Mouse (Mus musculus) embryonic stem cell, embryonic (primary cell): ENCODE measurements around the gene Hpd.

Experiments
- CTCF ChIA-PET, 4 experiments: fragments of 300-600 bp in 2 of 4; fragments of 350-600 bp in 2 of 4; sonication (Branson Sonifier 250); formaldehyde crosslinking; loops; one replicate each; lab custom pipeline; 2022; ENCODE audit warnings: inconsistent platforms in 2 of 4; lab: Charles Lee
- POLR2A ChIA-PET, 4 experiments: fragments of 300-600 bp in 2 of 4; fragments of 350-600 bp in 2 of 4; sonication (Branson Sonifier 250); formaldehyde crosslinking; loops; one replicate each; lab custom pipeline; 2022; ENCODE audit warnings: antibody characterized with exemption in 4 of 4, inconsistent platforms in 1 of 4; lab: Charles Lee

Gene Hpd

GRCm38 (mm10) chr5:123194856-123195255 lies 12.3 kb upstream of the Hpd start:
- ChIA-PET POLR2A (interaction anchor here in 2 of 4 experiments (0.6 kb wide), 2 partner anchors 12 to 28 kb away, joined by 3 read pairs; no protein-coding TSS in a partner anchor), CTCF (no interaction called here)

DNA sequence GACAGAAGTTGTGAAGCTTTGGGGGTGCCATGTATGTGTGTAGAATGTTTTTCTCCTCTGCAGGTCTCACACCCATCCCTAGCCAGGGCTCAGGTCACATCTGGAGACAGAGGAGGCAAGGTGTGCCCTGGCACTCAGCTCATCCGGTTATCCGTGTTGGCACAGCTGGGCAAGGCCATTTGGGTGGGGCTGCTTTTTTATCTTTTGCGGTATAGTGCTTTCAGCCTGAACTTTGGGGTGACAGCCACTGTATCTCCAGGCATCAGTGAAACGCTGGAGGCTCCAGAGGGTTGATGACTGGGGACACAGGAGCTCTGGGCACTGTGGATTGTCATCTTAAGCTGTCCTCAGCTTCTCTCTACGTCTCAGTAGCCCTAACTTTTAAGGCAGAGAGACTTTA lies 10.9 kb upstream of the Hpd start:
- ChIA-PET CTCF (interaction anchor here in 3 of 4 experiments (0.6 to 1.7 kb wide), 5 partner anchors 10 to 334 kb away, joined by 3 to 11 read pairs (median 5); partner anchors contain the start of gene Rhof (in 1 of the 3)), POLR2A (interaction anchor here in 1 of 4 experiments (0.6 to 1.0 kb wide), 3 partner anchors 9 to 135 kb away, joined by 3 to 4 read pairs (median 3); no protein-coding TSS in a partner anchor)

- CTCF ChIA-PET, result interaction anchor here in 3 of 4 experiments (0.9 to 1.7 kb wide), 4 partner anchors 20 to 179 kb away, joined by 3 to 11 read pairs (median 4); partner anchors contain the start of gene Rhof (in 1 of the 3)
- POLR2A ChIA-PET, result interaction anchor here in 1 of 4 experiments (1.0 kb wide), 1 partner anchor 135 kb away, joined by 3 read pairs; no protein-coding TSS in a partner anchor
These were observed 10.2 kb upstream of the Hpd start for GRCm38 (mm10) chr5:123192606-123193150.

GRCm38 (mm10) chr5:123191427-123191826 lies 8.9 kb upstream of the Hpd start:
- ChIA-PET POLR2A (interaction anchor here in 1 of 4 experiments (0.5 kb wide), 1 partner anchor 679 kb away, joined by 4 read pairs; no protein-coding TSS in a partner anchor), CTCF (interaction anchor here in 1 of 4 experiments (0.9 kb wide), 1 partner anchor 20 kb away, joined by 3 read pairs; no protein-coding TSS in a partner anchor)

GRCm38 (mm10) chr5:123190912-123191311 lies 8.4 kb upstream of the Hpd start:
- POLR2A ChIA-PET, result no interaction called here
- CTCF ChIA-PET, result interaction anchor here in 1 of 4 experiments (0.9 kb wide), 1 partner anchor 19 kb away, joined by 3 read pairs; no protein-coding TSS in a partner anchor

- ChIA-PET POLR2A (interaction anchor here in 1 of 4 experiments (0.6 kb wide), 1 partner anchor 355 kb away, joined by 3 read pairs; no protein-coding TSS in a partner anchor), CTCF (no interaction called here)
These were observed 4.8 kb upstream of the Hpd start for GRCm38 (mm10) chr5:123187306-123187705.

- ChIA-PET CTCF (interaction anchor here in 2 of 4 experiments (0.7 kb wide), 2 partner anchors 14 to 173 kb away, joined by 4 to 7 read pairs; no protein-coding TSS in a partner anchor), POLR2A (interaction anchor here in 1 of 4 experiments (0.6 kb wide), 2 partner anchors 19 to 812 kb away, joined by 3 to 4 read pairs; no protein-coding TSS in a partner anchor)
These were observed 3.4 kb upstream of the Hpd start for GRCm38 (mm10) chr5:123185966-123186365.

DNA sequence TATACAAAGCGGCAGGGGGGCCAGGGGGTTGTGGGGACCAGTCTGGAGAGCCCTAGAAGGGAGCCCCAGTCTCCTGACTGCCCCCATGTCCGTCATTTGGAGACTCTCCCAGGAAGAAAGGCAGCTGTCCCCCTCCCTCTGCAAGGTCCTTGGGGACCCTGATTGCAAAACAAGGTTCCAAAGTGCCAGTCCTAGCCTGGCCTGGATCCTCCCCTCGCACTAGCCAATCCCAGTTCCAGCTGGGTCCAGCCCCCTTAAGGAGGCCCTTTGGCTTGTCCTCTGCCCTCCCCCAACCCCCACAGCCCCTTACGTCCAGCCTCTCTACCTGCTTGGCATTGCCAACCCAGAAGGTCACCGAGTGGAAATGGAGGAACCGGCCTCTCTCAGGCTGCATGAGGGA lies 991 bp downstream of the Hpd start:
- ChIA-PET CTCF (interaction anchor here in 2 of 4 experiments (0.5 to 1.4 kb wide), 5 partner anchors 9 to 77 kb away, joined by 3 to 4 read pairs (median 3); partner anchors contain the start of gene Rhof (in 1 of the 2)), POLR2A (no interaction called here)

DNA sequence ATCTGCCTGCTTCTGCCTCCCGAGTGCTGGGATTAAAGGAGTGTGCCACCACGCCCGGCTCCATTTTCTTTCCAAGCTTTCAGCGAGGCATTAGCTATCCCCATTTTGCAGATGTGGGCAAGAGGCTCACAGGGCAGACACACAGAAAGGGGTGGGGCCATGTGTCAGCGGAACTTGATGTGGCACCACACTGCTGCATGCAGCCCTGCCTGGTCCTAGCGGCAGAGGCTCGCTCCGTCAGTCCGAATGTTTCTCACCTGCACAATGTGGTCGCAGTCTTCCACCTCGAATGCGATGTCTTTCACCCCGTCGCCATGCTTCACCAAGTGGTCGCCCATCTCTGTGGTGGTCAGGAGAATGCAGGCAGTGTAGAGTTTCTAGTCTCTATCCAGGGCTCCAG lies 2.1 kb downstream of the Hpd start:
- ChIA-PET POLR2A (interaction anchor here in 1 of 4 experiments (1.2 kb wide), 1 partner anchor 52 kb away, joined by 3 read pairs; no protein-coding TSS in a partner anchor), CTCF (interaction anchor here in 1 of 4 experiments (1.4 kb wide), 1 partner anchor 8 kb away, joined by 3 read pairs; no protein-coding TSS in a partner anchor)

DNA sequence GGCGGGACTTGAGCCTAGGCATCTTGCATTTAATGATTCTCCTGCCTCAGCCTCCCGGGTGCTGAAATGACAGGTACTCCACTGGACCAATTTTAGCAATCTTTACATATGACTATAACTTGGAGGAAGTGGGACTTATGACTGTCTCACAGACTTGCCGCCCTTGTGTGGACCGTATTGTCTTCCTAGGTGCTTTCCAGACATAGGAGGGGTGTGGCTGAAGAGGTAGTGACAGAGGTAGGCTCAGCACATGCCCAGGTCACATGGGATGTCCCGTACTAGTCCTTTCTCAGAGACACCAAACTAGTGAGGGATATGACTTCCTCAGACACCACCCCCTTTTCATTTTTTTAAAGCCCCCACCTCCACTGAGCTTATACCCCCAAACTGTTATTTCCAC lies 3.7 kb downstream of the Hpd start:
- POLR2A ChIA-PET, result interaction anchor here in 1 of 4 experiments (0.7 kb wide), 1 partner anchor 1653 kb away, joined by 3 read pairs; no protein-coding TSS in a partner anchor

GRCm38 (mm10) chr5:123171646-123172350 lies 10.7 kb downstream of the Hpd start:
- ChIA-PET CTCF (interaction anchor here (0.5 to 7.0 kb wide), 82 partner anchors 8 to 784 kb away, joined by 3 to 122 read pairs (median 5); partner anchors contain the start of genes Rhof (in 4 of the 4), Wdr66 (in 2 of the 4), Hpd (in 1 of the 4) and Orai1 (in 1 of the 4)), POLR2A (interaction anchor here (0.5 to 7.0 kb wide), 25 partner anchors 9 to 429 kb away, joined by 3 to 59 read pairs (median 5); partner anchors contain the start of genes Rhof (in 3 of the 4) and Orai1 (in 1 of the 4))

More for the DNA sequence above, 3.7 kb downstream of the Hpd start:
- CTCF ChIA-PET, result interaction anchor here in 2 of 4 experiments (0.6 to 1.1 kb wide), 4 partner anchors 11 to 577 kb away, joined by 3 read pairs; partner anchors contain the start of gene Rhof (in 1 of the 2)

DNA sequence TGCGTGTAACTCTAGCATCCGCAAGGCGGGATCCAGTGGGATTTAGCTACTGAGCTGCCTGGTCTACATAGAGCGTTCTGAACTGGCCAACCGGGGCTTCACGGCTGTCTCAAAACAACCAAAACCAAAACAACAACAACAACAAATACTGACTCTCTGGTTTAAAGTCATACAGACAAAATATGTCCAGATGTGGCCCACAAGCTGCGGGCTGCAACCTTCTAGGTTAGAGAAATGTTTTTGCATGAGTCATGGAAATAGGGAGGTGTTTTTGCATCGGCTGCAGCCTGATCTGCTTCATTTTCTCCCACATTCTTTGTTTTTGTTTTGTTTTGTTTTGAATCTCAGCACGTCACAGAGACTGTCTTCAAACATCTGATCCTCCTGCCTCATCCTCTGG lies 12.2 kb downstream of the Hpd start:
- ChIA-PET CTCF (interaction anchor here (0.6 to 7.0 kb wide), 13 partner anchors 15 to 154 kb away, joined by 3 to 122 read pairs (median 5); partner anchors contain the start of gene Rhof (in 3 of the 4)), POLR2A (interaction anchor here in 2 of 4 experiments (0.6 to 7.0 kb wide), 5 partner anchors 13 to 37 kb away, joined by 4 to 59 read pairs (median 13); partner anchors contain the start of gene Rhof (in 2 of the 2))

- CTCF ChIA-PET, result interaction anchor here in 3 of 4 experiments (0.6 to 7.0 kb wide), 14 partner anchors 12 to 105 kb away, joined by 3 to 122 read pairs (median 4); partner anchors contain the start of gene Rhof (in 2 of the 3)
- POLR2A ChIA-PET, result interaction anchor here in 2 of 4 experiments (1.1 to 7.0 kb wide), 9 partner anchors 12 to 84 kb away, joined by 3 to 59 read pairs (median 6); partner anchors contain the start of gene Rhof (in 1 of the 2)
These were observed 13.2 kb downstream of the Hpd start, which contains the start of gene Psmd9 for GRCm38 (mm10) chr5:123169284-123169683. Gene Psmd9, plus strand, starts transcription at chr5:123169413.

DNA sequence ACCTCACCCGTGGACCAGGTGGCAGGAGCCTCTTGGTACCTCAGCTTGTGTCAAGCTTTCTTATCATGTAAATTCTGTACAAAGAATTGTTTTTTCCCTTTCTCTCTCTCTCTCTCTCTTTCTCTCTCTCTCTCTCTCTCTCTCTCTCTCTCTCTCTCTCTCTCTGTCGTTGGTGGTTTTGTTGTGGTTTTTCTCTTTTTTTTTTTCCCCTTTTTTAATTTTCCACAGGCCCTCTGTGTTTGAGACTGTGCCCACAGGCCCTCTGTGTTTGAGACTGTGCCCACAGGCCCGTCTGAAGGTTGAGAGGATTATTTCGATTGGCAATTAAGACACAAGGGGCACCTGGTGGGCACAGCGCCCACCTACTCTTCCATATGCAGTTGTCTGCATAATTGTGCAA lies 14.9 kb downstream of the Hpd start:
- POLR2A ChIA-PET, result interaction anchor here in 3 of 4 experiments (0.6 to 7.0 kb wide), 15 partner anchors 10 to 745 kb away, joined by 3 to 59 read pairs (median 3); partner anchors contain the start of gene Rhof (in 1 of the 3)
- CTCF ChIA-PET, result interaction anchor here (0.5 to 7.0 kb wide), 12 partner anchors 11 to 210 kb away, joined by 3 to 122 read pairs (median 4); partner anchors contain the start of gene Rhof (in 2 of the 4)

DNA sequence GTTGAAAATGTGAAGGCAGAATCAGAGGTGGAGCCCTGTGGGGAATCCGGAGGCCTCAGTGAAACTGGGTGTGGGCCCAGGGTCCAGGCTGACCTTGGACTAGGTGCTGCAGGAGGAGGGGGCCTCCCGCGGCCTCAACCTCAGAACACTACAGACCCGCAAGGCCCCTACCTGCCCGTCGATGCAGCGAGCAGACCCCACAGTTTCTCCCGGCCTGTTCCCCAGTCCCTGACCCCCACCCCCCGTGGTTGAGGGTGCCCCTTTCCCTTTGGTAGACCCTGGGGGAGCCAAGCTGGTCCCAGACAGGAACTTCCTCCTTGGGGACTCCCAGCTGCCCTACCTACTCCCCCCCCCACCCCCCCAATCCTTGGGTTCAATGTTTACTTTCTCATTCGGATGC lies 16.1 kb downstream of the Hpd start:
- POLR2A ChIA-PET, result interaction anchor here in 2 of 4 experiments (0.7 to 4.5 kb wide), 5 partner anchors 26 to 355 kb away, joined by 3 to 38 read pairs (median 5); partner anchors contain the start of gene Rhof (in 1 of the 2)
- CTCF ChIA-PET, result interaction anchor here in 3 of 4 experiments (0.6 to 2.9 kb wide), 3 partner anchors 11 to 245 kb away, joined by 3 to 17 read pairs (median 7); no protein-coding TSS in a partner anchor

DNA sequence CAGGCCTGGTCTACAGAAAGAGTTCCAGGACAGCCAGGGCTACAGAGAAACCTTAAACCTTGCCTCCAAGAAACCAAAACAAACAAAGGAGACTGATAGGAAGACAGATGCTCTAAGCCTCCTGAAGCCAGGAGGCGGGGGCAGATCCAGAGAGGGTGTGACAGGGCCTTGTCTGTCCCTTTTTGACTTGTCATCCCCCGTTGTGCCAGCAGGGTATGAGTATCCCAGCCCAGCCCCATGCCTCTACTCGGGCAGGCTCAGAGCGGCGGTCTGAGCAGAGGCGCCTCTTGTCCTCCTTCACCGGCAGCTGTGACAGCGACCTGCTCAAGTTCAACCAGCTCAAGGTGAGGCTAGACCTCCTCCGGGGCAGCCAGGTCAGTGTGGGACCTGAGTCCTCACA lies 19.6 kb downstream of the Hpd start:
- ChIA-PET CTCF (interaction anchor here (0.6 to 3.6 kb wide), 13 partner anchors 9 to 208 kb away, joined by 3 to 23 read pairs (median 5); partner anchors contain the start of gene Rhof (in 2 of the 4)), POLR2A (interaction anchor here in 2 of 4 experiments (0.6 to 3.1 kb wide), 7 partner anchors 9 to 491 kb away, joined by 3 to 30 read pairs (median 6); partner anchors contain the start of genes Rhof (in 1 of the 2) and Setd1b (in 1 of the 2))

DNA sequence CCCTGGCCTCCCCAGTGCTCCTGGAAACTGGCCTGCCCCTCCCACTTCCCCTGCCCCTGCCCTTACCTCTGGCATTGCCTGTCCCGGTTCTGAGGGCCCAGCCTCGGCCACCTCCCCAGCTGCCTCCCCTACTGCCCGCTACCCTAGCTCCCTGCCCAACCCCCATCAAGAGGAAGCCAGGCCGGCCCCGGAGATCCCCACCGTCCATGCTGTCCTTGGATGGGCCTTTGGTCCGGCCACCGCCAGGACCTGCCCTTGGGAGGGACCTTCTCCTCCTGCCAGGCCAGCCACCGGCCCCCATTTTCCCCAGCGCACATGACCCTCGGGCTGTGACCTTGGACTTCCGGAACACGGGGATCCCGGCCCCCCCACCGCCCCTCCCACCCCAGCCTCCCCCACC lies 22.2 kb downstream of the Hpd start:
- POLR2A ChIA-PET, result interaction anchor here in 2 of 4 experiments (1.8 to 10.4 kb wide), 5 partner anchors 10 to 26 kb away, joined by 3 to 233 read pairs (median 59); partner anchors contain the start of genes Rhof (in 2 of the 2) and Psmd9 (in 1 of the 2)
- CTCF ChIA-PET, result interaction anchor here in 3 of 4 experiments (0.6 to 2.4 kb wide), 8 partner anchors 11 to 309 kb away, joined by 3 to 5 read pairs (median 4); partner anchors contain the start of gene Tmem120b (in 1 of the 3)
